Mouse (Mus musculus) stomach, postnatal 0 days (tissue): ENCODE results near the gene Slc2a12. TPM values are rescaled to one million over a fixed set of nuclear protein-coding genes. Genes with fewer than 3 reads are reported as not detected.

Source experiments
- ATAC-seq: fragments of 200-750 bp; cut with Nextera tagmentation; 2 replicates; pipeline ENCODE4 v1.8.0; 2017; ENCODE audit not compliant: low FRiP score, low TSS enrichment
- DNase-seq: peaks from one replicate; pipeline ENCODE4 v3.0.0-alpha.2; 2016; ENCODE audit warnings: low spot score
- H3K27ac ChIP-seq: fragments of 300-500 bp; sonication (generic); replicated peaks from 2 replicates; pipeline ENCODE4 v1.5.1; 2014; ENCODE audit warnings: mild to moderate bottlenecking, control low read depth
- H3K27me3 ChIP-seq: fragments of 300-500 bp; sonication (generic); 2 replicates; pipeline ENCODE4 v1.6.1; 2014; ENCODE audit warnings: low read length; ENCODE audit not compliant: control insufficient read depth, insufficient read depth
- H3K36me3 ChIP-seq: fragments of 300-500 bp; sonication (generic); 2 replicates; pipeline ENCODE4 v1.6.1; 2014; ENCODE audit warnings: low read length, mixed read lengths; ENCODE audit not compliant: control insufficient read depth, insufficient read depth
- H3K4me1 ChIP-seq: fragments of 300-500 bp; sonication (generic); replicated peaks from 2 replicates; pipeline ENCODE4 v1.6.1; 2014; ENCODE audit warnings: antibody characterized with exemption; ENCODE audit not compliant: control insufficient read depth, insufficient read depth
- H3K4me2 ChIP-seq: fragments of 300-500 bp; sonication (generic); replicated peaks from 2 replicates; pipeline ENCODE4 v1.6.1; 2014; ENCODE audit warnings: low read depth, mild to moderate bottlenecking, control low read depth, moderate library complexity
- H3K4me3 ChIP-seq: fragments of 300-500 bp; sonication (generic); 2 replicates; pipeline ENCODE4 v1.5.1; 2014; ENCODE audit warnings: low read depth, low read length, control low read depth
- H3K9ac ChIP-seq: fragments of 300-500 bp; sonication (generic); 2 replicates; pipeline ENCODE4 v1.6.1; 2014; ENCODE audit warnings: mild to moderate bottlenecking, low read length, control low read depth, mixed read lengths
- H3K9me3 ChIP-seq: fragments of 300-500 bp; sonication (generic); 2 replicates; pipeline ENCODE4 v1.6.1; 2016; ENCODE audit warnings: low read length; ENCODE audit not compliant: control insufficient read depth
- CTCF ChIP-seq: IDR thresholded peaks from 2 replicates; pipeline ENCODE4 v1.5.1; 2016; ENCODE audit warnings: antibody characterized with exemption, low read depth, mild to moderate bottlenecking, moderate library complexity
- EP300 ChIP-seq: optimal IDR thresholded peaks from 2 replicates; pipeline ENCODE3; 2016; ENCODE audit warnings: antibody characterized with exemption
- WGBS: fragments of 180-500 bp; shearing (Covaris S2); extraction: QIAGEN DNeasy Blood & Tissue Kit; methylation state at CpG from one replicate; pipeline ENCODE4 v1.1.7; 2014; 5-methylcytosine and 5-hydroxymethylcytosine counted together
- polyA plus RNA-seq: library from polyadenylated mRNA; unstranded; fragments of >200 nt; fragmentation: Nextera tagmentation; extraction: Ambion mirVana; gene quantifications from 2 replicates; pipeline ENCODE4 v1.2.1, GENCODE M21; 2015

Slc2a12 gene
- polyA plus RNA-seq, 1 experiment from 2014 or later, result 0.87 TPM

- H3K4me3 ChIP-seq, result no peak overlapping the region
- no peaks in the 10 kb centered on the region for H3K27me3 ChIP-seq
- no peaks in the 10 kb centered on the region for H3K4me1 ChIP-seq
- H3K9me3 ChIP-seq, result no peaks in the 10 kb centered on the region
- no peaks in the 10 kb centered on the region for H3K36me3 ChIP-seq
- TF ChIP-seq CTCF (no peak), EP300 (no peak)
- no peak for ATAC-seq
- no peak for DNase-seq
- no peak overlapping the region for H3K27ac ChIP-seq
- H3K4me2 ChIP-seq, result no peak overlapping the region
- H3K9ac ChIP-seq, result no peak overlapping the region
- 76% methylated on average over 13 of the region's 13 CpGs for WGBS
Observed at GRCm38 (mm10) chr10:22675848-22676630, 31.2 kb downstream of the Slc2a12 start.

- Histone ChIP-seq H3K4me1 (no peaks in the 10 kb centered on the region; the same call in 1 of the 2 replicates), H3K9me3 (no peaks in the 10 kb centered on the region), H3K36me3 (0 out of 2 replicates have a peak, but pooled peaks cover 3% of the 10 kb centered on the region), H3K9ac (no peak overlapping the region), H3K27ac (no peak overlapping the region), H3K27me3 (no peaks in the 10 kb centered on the region), H3K4me3 (no peak overlapping the region), H3K4me2 (no peak overlapping the region)
- ATAC-seq, result peak; percentile 53
- 62% methylated on average over 9 of the region's 9 CpGs for WGBS
- TF ChIP-seq EP300, result no peak
- peak; percentile 47 for TF ChIP-seq CTCF
- DNase-seq, result peak; percentile 53
Observed at GRCm38 (mm10) chr10:22696236-22696635, 51.4 kb downstream of the Slc2a12 start.

- no peak for TF ChIP-seq EP300
- TF ChIP-seq CTCF, result no peak
- DNase-seq (no peak), ATAC-seq (no peak)
- Histone ChIP-seq H3K4me2 (no peak overlapping the region), H3K27ac (no peak overlapping the region), H3K27me3 (no peaks in the 10 kb centered on the region), H3K4me3 (no peak overlapping the region), H3K36me3 (0 out of 2 replicates have a peak, but pooled peaks cover 3% of the 10 kb centered on the region), H3K9me3 (no peaks in the 10 kb centered on the region), H3K4me1 (no peaks in the 10 kb centered on the region; the same call in 1 of the 2 replicates), H3K9ac (no peak overlapping the region)
- 59% methylated on average over 7 of the region's 7 CpGs for WGBS
Observed at GRCm38 (mm10) chr10:22696864-22697263, 52.1 kb downstream of the Slc2a12 start.

- ATAC-seq (peak; percentile 91), DNase-seq (peak; percentile 57)
- Histone ChIP-seq H3K36me3 (peaks cover 3% of the 10 kb centered on the region; the same call in 1 of the 2 replicates), H3K4me2 (no peak overlapping the region), H3K9me3 (no peaks in the 10 kb centered on the region), H3K4me1 (peaks cover 2% of the 10 kb centered on the region; the same call in 1 of the 2 replicates), H3K27me3 (no peaks in the 10 kb centered on the region), H3K4me3 (no peak overlapping the region), H3K27ac (no peak overlapping the region; the same call in 1 of the 2 replicates), H3K9ac (no peak overlapping the region)
- no peak for TF ChIP-seq CTCF
- no peak for TF ChIP-seq EP300
- WGBS, result 61% methylated on average over 9 of the region's 9 CpGs
Observed at GRCm38 (mm10) chr10:22698158-22698953, 53.5 kb downstream of the Slc2a12 start.

GRCm38 (mm10) chr10:22699487-22700335 lies 54.9 kb downstream of the Slc2a12 start:
- TF ChIP-seq CTCF, result no peak
- no peak for TF ChIP-seq EP300
- no peak overlapping the region for H3K4me3 ChIP-seq
- no peak overlapping the region for H3K27ac ChIP-seq
- 64% methylated on average over 19 of the region's 19 CpGs for WGBS
- H3K27me3 ChIP-seq, result no peaks in the 10 kb centered on the region
- H3K4me1 ChIP-seq, result peaks cover 2% of the 10 kb centered on the region; the same call in 1 of the 2 replicates
- ATAC-seq (no peak), DNase-seq (peak; percentile 29)
- H3K36me3 ChIP-seq, result peaks cover 3% of the 10 kb centered on the region; the same call in 1 of the 2 replicates
- no peak overlapping the region for H3K4me2 ChIP-seq
- no peak overlapping the region for H3K9ac ChIP-seq
- H3K9me3 ChIP-seq, result no peaks in the 10 kb centered on the region
